Mouse (Mus musculus) megakaryocyte, embryonic 14.5 days (primary cell): Measurements from ENCODE around the gene Ptpn22.

Experiments
- FLI1 ChIP-seq: IDR thresholded peaks from 2 replicates; pipeline ENCODE4 v1.6.1; 2012; ENCODE audit warnings: low read length, inconsistent platforms, mixed read lengths
- GATA1 ChIP-seq: IDR thresholded peaks from 3 replicates; pipeline ENCODE4 v1.6.1; 2012; ENCODE audit warnings: mixed read lengths, low read length, inconsistent platforms, borderline replicate concordance

GRCm38 (mm10) chr3:103864200-103864599, 4.6 kb downstream of the Ptpn22 start:
- TF ChIP-seq GATA1: no peak
- TF ChIP-seq FLI1: no peak
